Mouse (Mus musculus) CH12.LX (cell line): ENCODE measurements around the gene Rpl27a. TPM values are rescaled to one million over a fixed set of nuclear protein-coding genes. Genes with fewer than 3 reads are reported as not detected.

Experiments used
- DNase-seq: peaks from one replicate; pipeline ENCODE4 v3.0.0-alpha.2; 2013; ENCODE audit errors: extremely low read depth
- H3K27ac ChIP-seq: 2 replicates; pipeline ENCODE4 v1.5.1; 2012; ENCODE audit warnings: low read depth, mild to moderate bottlenecking, control low read depth, moderate library complexity; ENCODE audit not compliant: insufficient read depth
- H3K27me3 ChIP-seq: replicated peaks from 2 replicates; pipeline ENCODE3; 2012; ENCODE audit warnings: inconsistent platforms
- H3K36me3 ChIP-seq, 2 experiments: replicated peaks in 1 of 2; 2 replicates each; pipeline versions ENCODE3 to v1.6.1; 2012; ENCODE audit warnings: inconsistent platforms in 1 of 2, low read length in 1 of 2, mild to moderate bottlenecking in 1 of 2, mixed read lengths in 1 of 2, moderate library complexity in 1 of 2; ENCODE audit not compliant: control insufficient read depth in 1 of 2, insufficient read depth in 1 of 2
- H3K4me1 ChIP-seq, 2 experiments: 2 replicates each; pipeline ENCODE4 v1.6.1; 2012; ENCODE audit warnings: inconsistent platforms in 1 of 2, moderate library complexity in 1 of 2; ENCODE audit not compliant: insufficient read depth in 2 of 2, control insufficient read depth in 1 of 2
- H3K4me2 ChIP-seq: 2 replicates; pipeline ENCODE4 v1.6.1; 2012; ENCODE audit warnings: low read depth, mild to moderate bottlenecking, control low read depth; ENCODE audit not compliant: poor library complexity, insufficient read depth, severe bottlenecking
- H3K4me3 ChIP-seq, 3 experiments: fragments of 150-350 bp in 1 of 3; sonication (generic) in 1 of 3; replicated peaks in 1 of 3; 2 replicates each; pipeline versions ENCODE3 to v1.5.1; 2011 to 2012; ENCODE audit warnings: low read depth in 2 of 3, low read length in 2 of 3, mild to moderate bottlenecking in 2 of 3, moderate library complexity in 2 of 3, control low read depth in 1 of 3, improper control_type of control experiment in 1 of 3, inconsistent platforms in 1 of 3, mixed read lengths in 1 of 3; ENCODE audit not compliant: poor library complexity in 1 of 3
- H3K79me2 ChIP-seq: replicated peaks from 2 replicates; pipeline ENCODE4 v1.6.1; 2012; ENCODE audit warnings: mild to moderate bottlenecking, moderate library complexity; ENCODE audit not compliant: control insufficient read depth, poor library complexity, insufficient read depth, severe bottlenecking; ENCODE audit errors: extremely low read depth
- H3K9ac ChIP-seq: 2 replicates; pipeline ENCODE4 v1.6.1; 2012; ENCODE audit warnings: low read depth, mild to moderate bottlenecking, control low read depth, moderate library complexity; ENCODE audit not compliant: insufficient read depth
- H3K9me3 ChIP-seq: replicated peaks from 2 replicates; pipeline ENCODE3; 2012; ENCODE audit warnings: low read length, inconsistent platforms, mixed read lengths
- CHD2 ChIP-seq: IDR thresholded peaks from 2 replicates; pipeline ENCODE4 v1.6.1; 2011; ENCODE audit warnings: low read length, improper control_type of control experiment
- E2F4 ChIP-seq: IDR thresholded peaks from 2 replicates; pipeline ENCODE4 v1.6.1; 2011; ENCODE audit warnings: low read depth, low read length, improper control_type of control experiment; ENCODE audit not compliant: insufficient replicate concordance
- EP300 ChIP-seq: IDR thresholded peaks from 2 replicates; pipeline ENCODE4 v1.6.1; 2011; ENCODE audit warnings: low read length, improper control_type of control experiment
- ETS1 ChIP-seq: conservative IDR thresholded peaks from 2 replicates; pipeline ENCODE4 v1.6.1; 2012; ENCODE audit warnings: low read depth, mild to moderate bottlenecking, inconsistent platforms, low read length, improper control_type of control experiment, moderate library complexity
- GABPA ChIP-seq: IDR thresholded peaks from 2 replicates; pipeline ENCODE4 v1.6.1; 2012; ENCODE audit warnings: low read depth, low read length, improper control_type of control experiment, inconsistent platforms; ENCODE audit not compliant: insufficient replicate concordance
- HCFC1 ChIP-seq: IDR thresholded peaks from 2 replicates; pipeline ENCODE4 v1.6.1; 2012; ENCODE audit warnings: low read depth, mild to moderate bottlenecking, inconsistent platforms, low read length, improper control_type of control experiment
- IRF4 ChIP-seq: IDR thresholded peaks from 2 replicates; pipeline ENCODE4 v1.6.1; 2014; ENCODE audit warnings: low read depth, mild to moderate bottlenecking, inconsistent platforms, low read length, improper control_type of control experiment
- KAT2A ChIP-seq: IDR thresholded peaks from 2 replicates; pipeline ENCODE4 v1.6.1; 2012; ENCODE audit warnings: low read length, improper control_type of control experiment, inconsistent platforms; ENCODE audit not compliant: insufficient replicate concordance
- MAX ChIP-seq: IDR thresholded peaks from 2 replicates; pipeline ENCODE4 v1.6.1; 2011; ENCODE audit warnings: low read length, improper control_type of control experiment
- MEF2A ChIP-seq: IDR thresholded peaks from 2 replicates; pipeline ENCODE4 v1.6.1; 2014; ENCODE audit warnings: low read depth, mild to moderate bottlenecking, inconsistent platforms, low read length, improper control_type of control experiment, borderline replicate concordance
- MXI1 ChIP-seq: IDR thresholded peaks from 2 replicates; pipeline ENCODE4 v1.6.1; 2011; ENCODE audit warnings: mild to moderate bottlenecking, low read depth, low read length, improper control_type of control experiment
- NELFE ChIP-seq: IDR thresholded peaks from 2 replicates; pipeline ENCODE4 v1.6.1; 2011; ENCODE audit warnings: low read depth, low read length, improper control_type of control experiment
- POLR2A ChIP-seq: IDR thresholded peaks from 2 replicates; pipeline ENCODE4 v1.6.1; 2011; ENCODE audit warnings: low read depth, mild to moderate bottlenecking, improper control_type of control experiment, low read length
- POLR2AphosphoS2 ChIP-seq: IDR thresholded peaks from 2 replicates; pipeline ENCODE4 v1.6.1; 2011; ENCODE audit warnings: low read depth, low read length, improper control_type of control experiment
- RCOR1 ChIP-seq: conservative IDR thresholded peaks from 2 replicates; pipeline ENCODE4 v1.6.1; 2012; ENCODE audit warnings: low read depth, mild to moderate bottlenecking, inconsistent platforms, low read length, improper control_type of control experiment
- SIN3A ChIP-seq: IDR thresholded peaks from 2 replicates; pipeline ENCODE4 v1.6.1; 2012; ENCODE audit warnings: low read length, improper control_type of control experiment, inconsistent platforms
- SMC3 ChIP-seq: IDR thresholded peaks from 2 replicates; pipeline ENCODE4 v1.6.1; 2011; ENCODE audit warnings: low read depth, low read length, improper control_type of control experiment
- TCF12 ChIP-seq: IDR thresholded peaks from 2 replicates; pipeline ENCODE4 v1.6.1; 2014; ENCODE audit warnings: low read depth, mild to moderate bottlenecking, inconsistent platforms, low read length, improper control_type of control experiment
- USF1 ChIP-seq: IDR thresholded peaks from 2 replicates; pipeline ENCODE4 v1.6.1; 2014; ENCODE audit warnings: low read depth, mild to moderate bottlenecking, inconsistent platforms, low read length, improper control_type of control experiment
- ZKSCAN1 ChIP-seq: IDR thresholded peaks from 2 replicates; pipeline ENCODE4 v1.6.1; 2012; ENCODE audit warnings: low read depth, inconsistent platforms, low read length, improper control_type of control experiment, borderline replicate concordance
- ZMIZ1 ChIP-seq: IDR thresholded peaks from 2 replicates; pipeline ENCODE4 v1.6.1; 2012; ENCODE audit warnings: low read depth, mild to moderate bottlenecking, inconsistent platforms, low read length, improper control_type of control experiment
- dilution Hi-C: fragments of 300-500 bp; cut with MboI; formaldehyde crosslinking; loops from 2 replicates; pipeline ENCODE4 v1.14.3; 2020; ENCODE audit warnings: low sequenced_read_pairs; ENCODE audit not compliant: extremely low pct_unique_long_range_greater_than_20kb, extremely low pct_ligation_motif_present
- in situ Hi-C: fragments of 300-500 bp; cut with MboI; formaldehyde crosslinking; loops from 3 replicates; pipeline ENCODE4 v1.14.3; 2019; ENCODE audit warnings: low sequenced_read_pairs, low pct_ligation_motif_present, low pct_unique_long_range_greater_than_20kb, mixed read lengths
- polyA plus RNA-seq: library from polyadenylated mRNA; unstranded; fragments of >175 nt; gene quantifications from 2 replicates; pipeline ENCODE4 v1.2.1, GENCODE M21; 2012; ENCODE audit warnings: low read depth; ENCODE audit not compliant: insufficient read length
- total RNA-seq, 2 experiments: library from RNA; depleted of rRNA; stranded (reverse); fragments of 300-350 nt in 1 of 2; fragments of >200 nt in 1 of 2; gene quantifications; 2 replicates each; pipeline ENCODE4 v1.2.3; 2012 to 2014

Gene Rpl27a
- total and polyA plus RNA-seq, 3 experiments = 230 to 1,338 (median 1,216) TPM

DNA sequence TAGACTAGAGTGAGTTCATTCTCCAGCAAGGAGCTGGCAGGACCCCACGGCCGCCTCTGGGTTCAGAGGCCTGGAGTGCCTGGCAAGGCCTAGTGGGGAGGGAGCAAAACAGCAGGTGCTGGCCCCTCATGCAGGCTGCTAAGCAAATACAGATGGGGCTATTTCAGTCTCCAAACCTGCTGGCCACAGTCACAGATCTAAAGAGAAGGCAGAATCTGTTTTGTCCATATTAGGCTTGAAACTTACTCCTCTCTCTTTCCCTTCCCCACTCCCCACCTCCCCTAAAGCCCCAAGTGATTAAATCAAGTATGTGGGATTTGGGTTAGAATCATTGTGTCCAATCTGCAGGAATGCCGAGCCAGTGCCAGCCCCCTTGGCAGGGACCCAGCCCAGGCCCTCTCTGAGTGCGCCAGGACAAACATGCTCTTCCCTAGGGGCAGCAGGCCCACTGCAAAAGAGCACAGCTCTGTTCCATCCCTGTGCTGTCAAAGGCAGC lies 17.6 kb downstream of the Rpl27a start:
- Histone ChIP-seq H3K4me1 (peaks cover 4 to 51% of the 10 kb centered on the region in 2 experiments; a peak in 2 of 4 replicates), H3K27ac (no peak overlapping the region)
- DNase-seq = no peak
- no peak for TF ChIP-seq EP300
- no peak for TF ChIP-seq ZMIZ1
- TF ChIP-seq TCF12 = no peak
- TF ChIP-seq NELFE = no peak
- no peak for TF ChIP-seq POLR2AphosphoS2
- TF ChIP-seq HCFC1 = no peak
- no peak for TF ChIP-seq USF1
- no peak for TF ChIP-seq MEF2A
- no peak for TF ChIP-seq GABPA
- TF ChIP-seq E2F4 = no peak
- no peak for TF ChIP-seq MAX
- TF ChIP-seq ETS1 = no peak
- no peak for TF ChIP-seq MXI1
- no peak for TF ChIP-seq POLR2A
- TF ChIP-seq ZKSCAN1 = no peak
- TF ChIP-seq CHD2 = no peak
- TF ChIP-seq IRF4 = no peak
- TF ChIP-seq, all 38 proteins: peak for 0
- Histone ChIP-seq H3K9ac (no peak overlapping the region), H3K36me3 (peaks cover 0 to 4% of the 10 kb centered on the region in 2 experiments), H3K79me2 (no peaks in the 10 kb centered on the region), H3K4me3 (no peak overlapping the region), H3K27me3 (no peaks in the 10 kb centered on the region), H3K9me3 (no peaks in the 10 kb centered on the region), H3K4me2 (no peak overlapping the region)
- in situ Hi-C loops = no loop called here
- dilution Hi-C loops = no loop called here

DNA sequence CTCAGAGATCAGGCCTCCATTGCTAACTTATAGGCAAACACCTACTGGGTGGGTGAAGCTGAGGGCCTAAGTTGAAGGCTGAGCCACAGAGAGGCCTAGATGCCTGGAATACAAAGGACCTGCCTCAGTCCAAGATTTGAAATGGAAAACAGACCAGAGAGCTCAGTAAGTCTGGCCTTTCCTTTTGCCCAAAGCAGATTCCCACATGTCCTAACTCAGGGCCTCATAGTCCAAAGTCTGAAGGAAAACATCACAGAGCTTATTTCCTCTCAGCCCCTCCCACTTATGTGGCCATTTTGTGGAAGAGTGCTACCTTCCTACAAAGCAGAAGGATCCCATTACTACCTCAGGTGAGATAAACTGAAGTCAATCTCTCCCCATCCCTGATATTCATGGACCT lies 22.0 kb downstream of the Rpl27a start:
- Histone ChIP-seq H3K4me3 (no peak overlapping the region), H3K27me3 (no peaks in the 10 kb centered on the region), H3K9ac (no peak overlapping the region), H3K27ac (no peak overlapping the region), H3K9me3 (no peaks in the 10 kb centered on the region), H3K4me1 (peaks cover 0 to 26% of the 10 kb centered on the region in 2 experiments; a peak in 2 of 4 replicates), H3K4me2 (no peak overlapping the region), H3K79me2 (no peaks in the 10 kb centered on the region), H3K36me3 (peaks cover 2% of the 10 kb centered on the region in 2 experiments)
- no peak for DNase-seq
- in situ Hi-C loops = no loop called here
- dilution Hi-C loops = no loop called here
- TF ChIP-seq RCOR1 (no peak), MEF2A (no peak), TCF12 (no peak), POLR2A (no peak), SIN3A (no peak), ZMIZ1 (no peak), SMC3 (no peak), KAT2A (no peak)
